Mouse (Mus musculus) liver, embryonic 14.5 days (tissue): ENCODE measurements around the gene Tmub2.

Experiments
- CTCF ChIP-seq: IDR thresholded peaks from 2 replicates; pipeline ENCODE4 v1.5.1; 2016; ENCODE audit warnings: antibody characterized with exemption, low read depth, control low read depth
- EP300 ChIP-seq: IDR thresholded peaks from 2 replicates; pipeline ENCODE4 v1.6.1; 2016; ENCODE audit warnings: antibody characterized with exemption, low read depth

GRCm38 (mm10) chr11:102240636-102241035 lies 44.1 kb upstream of the Tmub2 start:
- TF ChIP-seq CTCF (no peak), EP300 (no peak)
